Mouse (Mus musculus) hindbrain, postnatal 0 days (tissue): Measurements from ENCODE around the gene Gtf2ird2. TPM values are rescaled to one million over a fixed set of nuclear protein-coding genes. Genes with fewer than 3 reads are reported as not detected.

ENCODE experiments used
- ATAC-seq: fragments of 200-750 bp; cut with Nextera tagmentation; 2 replicates; pipeline ENCODE4 v1.8.0; 2017; ENCODE audit warnings: mild to moderate bottlenecking, moderate TSS enrichment, moderate library complexity
- DNase-seq: peaks from one replicate; pipeline ENCODE4 v3.0.0-alpha.2; 2015; ENCODE audit warnings: low spot score
- H3K27ac ChIP-seq: fragments of 300-500 bp; sonication (generic); 2 replicates; pipeline ENCODE4 v1.5.1; 2014; ENCODE audit warnings: mild to moderate bottlenecking
- H3K27me3 ChIP-seq: fragments of 300-500 bp; sonication (generic); 2 replicates; pipeline ENCODE4 v1.6.1; 2014; ENCODE audit warnings: low read length, mixed read lengths; ENCODE audit not compliant: insufficient read depth
- H3K36me3 ChIP-seq: fragments of 300-500 bp; sonication (generic); 2 replicates; pipeline ENCODE4 v1.6.1; 2014; ENCODE audit warnings: low read length, mixed read lengths; ENCODE audit not compliant: insufficient read depth
- H3K4me1 ChIP-seq: fragments of 300-500 bp; sonication (generic); 2 replicates; pipeline ENCODE4 v1.6.1; 2014; ENCODE audit warnings: antibody characterized with exemption, low read length, mixed read lengths; ENCODE audit not compliant: insufficient read depth
- H3K4me2 ChIP-seq: fragments of 300-500 bp; sonication (generic); 2 replicates; pipeline ENCODE4 v1.6.1; 2014; ENCODE audit warnings: low read depth, mild to moderate bottlenecking, low read length, moderate library complexity, mixed read lengths
- H3K4me3 ChIP-seq: fragments of 300-500 bp; sonication (generic); 2 replicates; pipeline ENCODE4 v1.5.1; 2014; ENCODE audit warnings: low read length
- H3K9ac ChIP-seq: fragments of 300-500 bp; sonication (generic); replicated peaks from 2 replicates; pipeline ENCODE4 v1.6.1; 2014; ENCODE audit warnings: mild to moderate bottlenecking, low read length, moderate library complexity, mixed read lengths
- H3K9me3 ChIP-seq: fragments of 300-500 bp; sonication (generic); 2 replicates; pipeline ENCODE4 v1.6.1; 2016; ENCODE audit warnings: low read length, mixed read lengths
- CTCF ChIP-seq: IDR thresholded peaks from 2 replicates; pipeline ENCODE4 v1.5.1; 2016; ENCODE audit warnings: antibody characterized with exemption, control low read depth, low read depth
- WGBS: fragments of 180-500 bp; shearing (Covaris S2); extraction: QIAGEN DNeasy Blood & Tissue Kit; methylation state at CpG from one replicate; pipeline ENCODE4 v1.1.7; 2014; 5-methylcytosine and 5-hydroxymethylcytosine counted together
- polyA plus RNA-seq: library from polyadenylated mRNA; unstranded; fragments of >200 nt; fragmentation: Nextera tagmentation; extraction: Ambion mirVana; gene quantifications from 2 replicates; pipeline ENCODE4 v1.2.1, GENCODE M21; 2015
- total RNA-seq: library from RNA; depleted of rRNA; stranded (reverse); fragments of >200 nt; gene quantifications from 2 replicates; pipeline ENCODE4 v1.2.3, GENCODE M21; 2014

The Gtf2ird2 gene
- total and polyA plus RNA-seq, 2 experiments from 2014 or later = 11.6 to 14.6 TPM

DNA sequence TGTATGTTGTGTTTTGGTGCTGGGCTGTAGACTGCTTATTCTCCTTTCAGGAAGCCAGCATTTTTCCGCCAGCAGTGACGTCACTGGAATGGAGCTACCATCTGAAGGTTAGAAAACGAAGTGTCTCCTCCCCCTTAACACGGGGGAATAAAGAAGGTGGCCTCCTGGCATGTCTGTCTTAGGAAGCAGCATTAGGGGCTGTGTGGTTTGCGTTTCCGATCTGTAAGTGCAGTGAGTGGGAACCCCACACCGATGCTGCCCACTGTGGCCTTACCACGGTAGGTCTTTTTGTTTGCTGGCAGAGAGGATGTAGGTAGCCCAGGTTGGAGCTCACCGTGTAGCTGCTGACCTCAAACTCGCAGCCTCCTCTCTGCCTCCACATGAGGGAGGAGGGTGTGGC is 22.9 kb downstream of the Gtf2ird2 start:
- no peak overlapping the region for H3K4me2 ChIP-seq
- no peak overlapping the region for H3K27ac ChIP-seq
- ATAC-seq = no peak
- H3K9ac ChIP-seq = no peak overlapping the region
- no peak for TF ChIP-seq CTCF
- H3K9me3 ChIP-seq = no peaks in the 10 kb centered on the region
- 80% methylated on average over 10 of the region's 10 CpGs for WGBS
- peaks cover 19% of the 10 kb centered on the region for H3K36me3 ChIP-seq
- no peaks in the 10 kb centered on the region for H3K4me1 ChIP-seq
- H3K27me3 ChIP-seq = no peaks in the 10 kb centered on the region
- no peak for DNase-seq
- H3K4me3 ChIP-seq = no peak overlapping the region

DNA sequence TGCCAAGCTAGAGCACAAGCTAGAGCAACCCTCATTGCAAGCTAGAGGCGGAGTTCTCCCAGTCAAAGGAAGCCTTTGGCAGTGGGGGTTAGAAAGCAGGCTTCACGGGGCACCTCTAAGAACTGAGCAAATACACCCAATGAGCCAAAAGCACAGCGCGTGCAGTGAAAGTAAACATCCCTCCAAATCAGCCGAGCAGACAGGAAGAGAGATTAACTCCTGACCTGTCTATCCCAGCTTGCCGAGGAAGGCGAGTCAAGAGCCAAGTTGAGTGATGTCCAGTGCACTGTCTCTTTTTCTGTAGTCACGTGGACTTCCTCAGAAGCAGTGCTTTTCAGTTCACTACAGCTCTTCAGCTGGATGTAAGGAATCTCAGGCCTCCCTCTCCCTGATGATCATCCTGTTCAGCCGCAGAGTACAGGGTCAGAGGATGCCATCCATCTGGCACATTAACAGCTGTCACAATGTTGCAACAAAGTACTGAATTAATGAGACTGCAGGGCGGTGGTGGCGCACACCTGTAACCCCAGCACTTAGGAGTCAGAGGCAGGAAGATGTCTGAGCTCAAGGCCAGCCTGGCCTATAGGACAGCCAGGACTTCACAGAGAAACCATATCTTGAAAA is 26.2 kb downstream of the Gtf2ird2 start:
- ATAC-seq (no peak), DNase-seq (peak; percentile 24)
- Histone ChIP-seq H3K4me2 (no peak overlapping the region), H3K4me3 (no peak overlapping the region), H3K9me3 (no peaks in the 10 kb centered on the region), H3K36me3 (no peaks in the 10 kb centered on the region), H3K9ac (no peak overlapping the region), H3K4me1 (no peaks in the 10 kb centered on the region), H3K27me3 (no peaks in the 10 kb centered on the region), H3K27ac (no peak overlapping the region)
- no peak for TF ChIP-seq CTCF
- 56% methylated on average over 11 of the region's 11 CpGs for WGBS

DNA sequence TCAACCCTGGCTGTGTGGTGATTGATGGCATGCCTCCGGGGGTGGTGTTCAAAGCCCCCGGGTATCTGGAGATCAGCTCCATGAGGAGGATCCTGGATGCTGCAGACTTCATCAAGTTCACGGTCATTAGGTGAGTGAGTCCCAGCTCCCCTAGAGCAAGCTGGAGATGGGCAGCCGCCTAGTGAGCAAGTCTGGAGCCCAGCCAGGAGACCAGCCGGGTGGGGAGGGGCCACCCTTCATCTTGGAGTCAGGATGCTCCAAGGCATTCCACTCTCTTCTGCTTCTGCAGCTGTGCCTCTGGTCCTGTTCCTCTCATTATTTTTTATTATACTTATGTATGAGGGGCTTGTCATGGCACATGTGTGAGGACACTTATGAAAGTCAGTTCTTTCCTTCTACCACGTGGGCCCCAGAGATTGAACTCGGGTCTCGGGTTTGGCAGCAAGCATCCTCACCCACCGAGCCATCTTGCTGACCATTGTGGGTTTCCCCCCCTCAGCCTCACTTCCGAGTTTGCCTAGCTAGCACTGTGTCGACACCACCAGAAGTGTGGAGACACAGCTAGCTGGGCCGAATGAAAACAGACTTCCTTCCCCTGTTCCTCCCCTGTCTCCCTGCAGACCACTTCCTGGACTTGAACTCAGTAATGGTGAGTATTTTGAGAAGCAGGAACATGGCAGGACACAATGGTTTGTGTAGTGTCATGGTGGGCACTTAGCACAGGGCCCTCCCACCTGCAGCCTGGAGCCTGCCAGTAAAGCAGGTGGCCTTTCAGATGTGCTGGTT is 30.4 kb downstream of the Gtf2ird2 start:
- ATAC-seq = no peak
- Histone ChIP-seq H3K9me3 (no peaks in the 10 kb centered on the region), H3K36me3 (peaks cover 5% of the 10 kb centered on the region; the same call in 1 of the 2 replicates), H3K9ac (no peak overlapping the region), H3K27ac (no peak overlapping the region), H3K4me1 (no peaks in the 10 kb centered on the region), H3K4me2 (no peak overlapping the region), H3K4me3 (no peak overlapping the region), H3K27me3 (no peaks in the 10 kb centered on the region)
- no peak for TF ChIP-seq CTCF
- DNase-seq = peak; percentile 54
- WGBS = 52% methylated on average over 12 of the region's 12 CpGs

DNA sequence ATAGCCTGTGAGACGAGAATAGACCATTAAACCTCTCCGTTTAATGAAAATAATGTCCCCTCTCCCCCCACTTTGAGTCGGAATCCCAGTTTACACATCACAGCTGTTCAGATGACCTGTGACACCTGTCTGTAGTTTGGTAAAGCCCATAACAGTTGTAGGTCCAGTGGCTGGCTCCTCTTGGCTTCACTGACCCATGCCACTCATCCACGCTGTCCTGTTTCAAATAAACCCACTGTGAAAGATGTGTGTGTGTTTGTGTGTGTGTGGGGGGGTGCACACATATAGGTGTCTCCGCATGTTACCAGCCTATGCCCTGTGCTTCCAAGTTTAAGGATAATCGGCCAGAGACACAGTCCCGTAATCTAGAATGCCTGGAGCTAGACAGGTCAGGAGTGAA is 34.1 kb downstream of the Gtf2ird2 start:
- no peak overlapping the region for H3K4me2 ChIP-seq
- no peaks in the 10 kb centered on the region for H3K27me3 ChIP-seq
- ATAC-seq = no peak
- no peak for DNase-seq
- H3K4me1 ChIP-seq = no peaks in the 10 kb centered on the region
- H3K9ac ChIP-seq = no peak overlapping the region
- H3K9me3 ChIP-seq = no peaks in the 10 kb centered on the region
- peaks cover 5% of the 10 kb centered on the region; the same call in 1 of the 2 replicates for H3K36me3 ChIP-seq
- no peak for TF ChIP-seq CTCF
- H3K4me3 ChIP-seq = no peak overlapping the region
- no peak overlapping the region for H3K27ac ChIP-seq
- WGBS = 92% methylated on average over 7 of the region's 7 CpGs

DNA sequence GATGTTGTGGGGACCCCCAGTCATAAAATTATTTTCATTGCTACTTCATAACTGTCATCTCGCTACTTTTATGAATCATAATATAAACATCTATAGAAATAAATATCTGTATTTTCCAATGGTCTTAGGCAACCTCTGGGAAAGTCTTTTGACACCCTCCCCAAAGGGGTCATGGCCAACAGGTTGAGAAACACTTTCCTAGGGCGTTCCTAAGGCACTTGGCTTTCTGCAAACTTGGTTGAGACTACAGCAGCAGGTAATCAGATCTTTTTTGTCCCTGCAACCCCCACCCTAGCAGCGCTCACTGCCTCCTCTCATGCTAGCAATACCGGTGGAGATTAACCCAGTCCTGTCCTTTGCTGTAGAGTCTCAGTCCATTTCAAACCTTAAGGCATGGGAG is 37.5 kb downstream of the Gtf2ird2 start:
- H3K9me3 ChIP-seq = no peaks in the 10 kb centered on the region
- H3K27me3 ChIP-seq = no peaks in the 10 kb centered on the region
- WGBS = 52% methylated on average over 4 of the region's 4 CpGs
- no peaks in the 10 kb centered on the region for H3K4me1 ChIP-seq
- no peak overlapping the region for H3K27ac ChIP-seq
- peaks cover 5% of the 10 kb centered on the region; the same call in 1 of the 2 replicates for H3K36me3 ChIP-seq
- TF ChIP-seq CTCF = no peak
- H3K9ac ChIP-seq = peak overlapping the region; percentile 50; the same call in 1 of the 2 replicates
- ATAC-seq (no peak), DNase-seq (no peak)
- peak overlapping the region; percentile 56 for H3K4me2 ChIP-seq
- H3K4me3 ChIP-seq = peak overlapping the region; percentile 27; the same call in 1 of the 2 replicates

DNA sequence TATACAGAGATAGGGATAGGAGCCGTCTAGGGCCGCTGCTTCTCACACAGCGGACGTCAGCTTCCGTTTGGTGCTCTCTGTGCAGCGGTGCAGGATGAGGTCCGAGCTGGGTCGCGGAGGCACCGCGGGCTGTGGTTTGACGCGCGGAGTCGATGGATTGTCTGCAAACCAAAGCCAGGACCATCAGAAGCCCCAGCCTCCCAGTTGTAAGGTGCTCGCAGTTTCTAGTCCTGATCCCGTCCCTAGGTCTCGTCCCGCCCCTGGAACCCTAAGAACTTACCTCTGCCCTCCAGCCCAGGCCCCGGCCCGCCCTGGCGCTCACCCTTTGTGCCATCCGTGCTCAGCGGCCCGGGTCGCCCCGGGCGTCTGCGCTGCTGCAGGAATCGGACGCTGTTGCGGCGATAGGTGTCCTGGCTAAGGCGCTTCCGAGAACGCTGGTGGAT is 37.9 kb downstream of the Gtf2ird2 start:
- Histone ChIP-seq H3K4me2 (peak overlapping the region; percentile 56), H3K4me3 (peak overlapping the region; percentile 27)
- no peak for DNase-seq

More for the DNA sequence above, 37.9 kb downstream of the Gtf2ird2 start:
- Histone ChIP-seq H3K9ac (peak overlapping the region; percentile 50), H3K4me1 (no peaks in the 10 kb centered on the region), H3K27ac (no peak overlapping the region), H3K27me3 (no peaks in the 10 kb centered on the region), H3K9me3 (no peaks in the 10 kb centered on the region), H3K36me3 (peaks cover 2% of the 10 kb centered on the region; the same call in 1 of the 2 replicates)
- WGBS = 5% methylated on average over 36 of the region's 36 CpGs
- no peak for TF ChIP-seq CTCF
- ATAC-seq = no peak
